Mouse (Mus musculus) kidney, adult 11 months (tissue): ENCODE measurements around the gene Aplp2.
"Not testable (repeated sequence)": the region's sequence is repeated elsewhere in the genome, so short reads cannot be mapped to it uniquely, and the experiment has no call there.

Experiments
- DNase-seq: peaks from one replicate; pipeline ENCODE4 v3.0.0; 2022

Aplp2 gene

DNA sequence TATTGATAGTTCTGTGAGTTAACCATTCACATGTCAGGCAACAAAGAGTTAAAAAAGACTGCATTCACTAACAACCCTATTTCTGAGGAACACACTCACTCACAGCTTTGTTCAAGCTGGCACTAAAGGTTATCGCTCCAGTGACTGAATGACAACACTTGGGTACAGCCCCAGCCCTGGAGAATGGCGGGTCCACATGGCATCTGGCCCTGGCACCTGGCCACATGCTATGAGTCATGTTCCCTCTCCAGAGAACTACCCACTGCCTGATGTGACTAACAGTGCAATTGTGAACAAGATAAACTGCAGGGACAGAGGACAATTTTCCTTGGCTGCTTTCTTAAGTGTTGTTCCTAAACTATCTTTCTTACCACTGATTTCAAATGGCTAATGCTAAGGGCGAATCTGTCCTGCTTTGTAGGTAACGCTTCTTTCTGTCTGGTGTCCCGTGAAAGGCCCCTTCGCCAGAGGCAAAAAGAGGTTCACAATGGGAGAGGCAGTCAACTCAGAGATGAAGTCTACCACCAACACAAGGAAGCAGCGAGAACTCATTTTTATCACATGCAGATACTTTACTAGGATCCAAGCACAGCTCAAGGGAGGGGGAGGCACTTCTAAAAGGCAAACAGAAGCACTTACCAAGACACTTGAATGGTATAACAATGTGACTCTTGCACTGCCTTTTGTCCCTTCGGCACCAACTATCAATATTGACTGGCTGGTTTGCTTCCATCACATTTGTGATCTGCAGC is 35.1 kb downstream of the Aplp2 start:
- peak; percentile 64 for DNase-seq

DNA sequence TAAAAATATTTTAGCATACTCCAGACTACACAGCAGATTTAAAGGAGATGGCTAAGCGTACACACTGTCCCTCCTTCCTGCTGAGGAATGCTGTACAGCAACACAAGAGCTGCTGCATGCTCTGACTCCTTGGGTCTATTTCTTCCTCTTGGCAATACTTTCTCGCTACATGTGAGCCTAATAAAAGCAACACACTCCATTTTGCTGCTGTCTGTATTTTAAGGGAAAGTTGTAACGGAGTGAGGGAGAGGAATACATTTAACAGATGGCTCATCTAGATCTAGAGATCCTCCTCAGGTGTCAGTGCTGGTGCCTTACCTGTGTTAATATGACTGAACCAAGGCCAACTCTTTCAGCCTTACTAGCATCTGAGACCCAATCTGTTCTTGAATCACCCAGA is 35.6 kb downstream of the Aplp2 start:
- no peak for DNase-seq

DNA sequence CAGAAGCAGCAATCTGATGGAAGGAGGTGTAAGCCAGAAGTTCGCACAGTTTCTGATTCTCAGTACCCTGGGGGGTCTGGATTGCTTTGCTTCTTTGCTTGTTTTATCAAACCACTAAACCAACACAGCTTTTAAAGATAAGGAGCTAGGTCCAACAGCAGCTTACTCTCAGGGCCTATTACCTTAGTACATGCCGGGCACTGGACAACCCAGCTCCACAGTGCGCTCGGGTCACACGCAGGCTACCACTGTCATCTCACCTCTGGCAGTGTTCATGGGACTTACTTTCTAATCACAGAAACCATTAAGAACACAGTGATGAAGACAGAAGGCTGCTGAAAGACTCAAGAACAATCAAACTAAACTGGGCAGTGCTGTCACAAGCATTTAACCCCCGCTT is 36.3 kb downstream of the Aplp2 start:
- no peak for DNase-seq

DNA sequence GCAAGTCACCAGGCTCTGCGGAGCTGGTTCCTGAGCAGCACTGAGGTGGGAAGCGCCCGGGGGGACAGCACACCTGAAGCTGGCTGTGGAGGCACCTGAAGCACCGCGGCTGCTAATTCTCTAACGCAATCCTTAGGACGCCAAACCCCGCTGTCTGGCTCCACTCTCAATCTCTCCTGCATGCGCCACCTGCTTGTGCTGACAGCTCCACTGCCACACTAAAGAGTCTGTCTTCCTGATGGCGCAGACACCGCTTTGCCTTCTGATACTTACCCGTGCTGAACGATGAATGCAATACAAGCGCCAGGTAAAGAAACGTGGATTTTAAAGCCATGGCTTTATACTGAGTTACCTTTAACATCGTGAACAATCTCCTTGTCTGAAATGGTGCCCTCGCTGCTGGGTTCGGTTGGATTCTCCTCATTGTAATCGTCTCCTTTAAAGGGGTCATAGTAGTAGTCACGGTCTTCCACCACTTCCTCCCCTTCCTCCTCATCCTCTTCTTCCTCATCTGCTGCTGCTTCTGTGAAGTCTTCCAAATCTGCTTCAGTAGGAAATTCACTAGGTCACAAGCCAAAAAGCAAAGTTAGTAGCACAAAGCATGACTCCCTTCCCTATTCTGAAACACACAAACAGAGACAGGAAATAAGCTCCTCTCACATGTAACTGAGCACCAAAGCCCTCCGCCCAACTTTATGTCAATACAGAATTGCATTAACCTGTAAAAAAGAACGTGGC is 43.1 kb downstream of the Aplp2 start:
- DNase-seq = no peak

DNA sequence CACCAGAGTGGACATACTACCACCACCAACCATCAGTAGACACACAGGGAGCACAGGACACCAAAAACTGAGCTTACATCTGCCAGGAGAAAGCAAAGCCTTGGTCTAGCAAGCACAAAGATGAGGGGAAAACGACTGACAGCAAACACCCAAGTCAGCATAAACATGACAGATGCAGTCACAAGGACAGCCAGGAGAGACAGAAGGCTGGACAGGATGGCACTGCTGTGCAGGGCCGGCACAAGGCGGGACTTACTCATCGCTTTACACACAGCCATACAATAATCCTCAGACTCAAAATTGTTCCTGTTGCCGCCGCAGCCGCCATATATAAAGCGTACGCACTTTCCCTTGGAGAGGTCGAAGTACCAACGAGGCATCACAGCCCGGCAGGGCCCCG is 44.3 kb downstream of the Aplp2 start:
- no peak for DNase-seq

DNA sequence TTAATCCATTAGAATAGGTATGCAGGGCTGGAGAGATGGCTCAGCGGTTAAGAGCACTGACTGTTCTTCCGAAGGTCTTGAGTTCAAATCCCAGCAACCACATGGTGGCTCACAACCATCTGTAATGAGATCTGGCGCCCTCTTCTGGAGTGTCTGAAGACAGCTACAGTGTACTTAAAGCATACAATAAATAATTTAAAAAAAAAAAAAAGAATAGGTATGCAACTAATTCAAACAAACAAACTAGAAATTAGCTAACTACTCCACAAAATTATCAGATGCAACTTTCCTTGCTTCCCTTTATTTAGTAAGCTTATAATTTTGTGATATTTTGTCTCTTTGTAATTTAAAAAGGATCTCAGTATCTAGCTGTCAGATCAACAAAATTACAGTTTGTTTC is 46.1 kb downstream of the Aplp2 start:
- not testable (repeated sequence) for DNase-seq

DNA sequence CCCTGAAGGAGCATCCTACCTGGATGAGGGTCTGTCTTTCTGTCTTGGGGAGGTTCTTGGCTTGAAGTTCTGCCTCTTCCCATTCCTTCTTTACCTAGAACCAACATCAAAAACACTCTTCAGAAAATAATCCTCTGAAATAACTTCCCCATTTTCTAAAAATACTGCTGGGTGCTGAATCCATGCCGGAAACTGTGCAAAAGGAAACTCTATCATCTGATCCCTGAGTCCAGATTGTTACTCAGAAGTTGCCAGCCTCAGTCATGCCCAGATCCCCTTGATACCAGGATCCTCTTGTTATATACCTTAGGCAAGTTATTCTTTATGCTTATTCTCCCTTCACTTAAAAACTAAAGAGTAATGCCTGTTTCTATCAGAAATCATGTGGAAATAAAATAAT is 48.3 kb downstream of the Aplp2 start:
- no peak for DNase-seq

DNA sequence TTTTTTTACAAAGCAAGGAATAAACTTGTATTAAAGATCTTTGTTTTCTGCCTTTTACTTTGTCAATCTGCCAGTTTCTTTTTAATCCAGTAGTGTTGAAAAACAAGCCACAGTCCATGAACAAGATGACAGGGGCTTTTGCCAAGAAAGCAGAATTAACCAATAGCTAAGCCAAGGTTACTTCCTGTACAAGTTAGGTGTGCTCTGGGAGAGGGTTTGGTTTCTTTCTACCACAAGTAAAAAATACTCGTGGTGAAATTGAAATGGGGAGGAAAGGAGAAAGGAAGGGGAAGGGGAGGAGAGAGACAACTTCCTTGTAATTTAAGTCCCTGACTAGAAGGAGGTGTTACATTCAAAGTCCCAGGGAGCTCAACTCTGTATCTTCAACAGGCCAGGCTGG is 48.7 kb downstream of the Aplp2 start:
- DNase-seq = no peak

DNA sequence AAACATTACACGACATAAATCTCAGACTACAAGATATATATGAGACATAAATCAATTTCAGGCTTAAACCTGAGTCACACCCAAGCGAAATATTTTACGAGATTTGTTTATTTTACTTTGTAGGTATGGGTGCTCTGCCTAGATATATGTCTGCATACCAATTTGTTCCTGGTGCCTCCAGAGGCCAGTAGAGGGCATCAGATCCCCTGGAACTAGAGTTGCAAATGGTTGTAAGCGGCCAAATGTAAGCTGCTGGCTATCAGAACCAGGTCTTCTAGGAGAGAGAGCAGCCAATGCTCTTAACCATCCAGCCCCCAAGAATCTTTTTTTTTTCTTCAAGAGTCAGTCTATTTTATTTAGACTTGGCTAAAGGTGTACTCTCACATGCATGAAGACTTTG is 51.7 kb downstream of the Aplp2 start:
- no peak for DNase-seq

DNA sequence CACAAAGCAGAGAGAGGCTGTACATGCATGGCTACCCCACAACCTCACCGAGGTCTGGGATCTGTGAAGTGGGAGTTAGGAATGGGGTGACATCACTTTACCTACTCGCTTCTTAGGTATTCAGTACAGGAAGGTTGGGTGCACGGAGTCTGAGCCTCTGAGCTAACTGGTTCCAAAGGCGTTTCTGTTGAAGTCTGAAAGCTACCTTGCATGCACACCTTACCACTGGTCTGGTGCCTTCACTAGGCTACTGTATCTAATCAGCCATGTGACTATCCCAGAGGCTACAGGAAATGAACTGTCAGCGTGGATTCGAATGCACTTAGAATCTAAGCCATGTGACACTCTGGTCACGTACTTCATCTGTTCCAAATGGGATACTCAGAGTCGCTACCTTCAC is 55.0 kb downstream of the Aplp2 start:
- no peak for DNase-seq

DNA sequence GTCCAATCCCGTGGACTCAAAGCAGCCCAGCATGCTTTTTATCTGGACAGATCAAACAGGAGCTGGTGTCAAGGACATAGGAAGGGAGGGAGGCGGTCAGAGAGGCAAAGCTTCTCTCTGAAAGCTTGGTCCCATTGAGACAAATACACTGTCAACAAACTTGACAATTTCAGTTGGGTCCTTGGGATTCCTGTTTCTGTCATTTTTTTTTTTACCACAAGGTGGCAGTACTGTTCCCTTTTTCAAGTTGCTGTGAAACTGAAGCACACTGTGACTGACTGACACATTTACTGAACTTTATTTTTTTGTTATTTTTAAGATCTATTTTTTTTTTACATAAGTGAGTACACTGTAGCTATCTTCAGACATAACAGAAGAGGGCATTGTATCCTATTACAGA is 60.6 kb downstream of the Aplp2 start:
- DNase-seq = no peak

DNA sequence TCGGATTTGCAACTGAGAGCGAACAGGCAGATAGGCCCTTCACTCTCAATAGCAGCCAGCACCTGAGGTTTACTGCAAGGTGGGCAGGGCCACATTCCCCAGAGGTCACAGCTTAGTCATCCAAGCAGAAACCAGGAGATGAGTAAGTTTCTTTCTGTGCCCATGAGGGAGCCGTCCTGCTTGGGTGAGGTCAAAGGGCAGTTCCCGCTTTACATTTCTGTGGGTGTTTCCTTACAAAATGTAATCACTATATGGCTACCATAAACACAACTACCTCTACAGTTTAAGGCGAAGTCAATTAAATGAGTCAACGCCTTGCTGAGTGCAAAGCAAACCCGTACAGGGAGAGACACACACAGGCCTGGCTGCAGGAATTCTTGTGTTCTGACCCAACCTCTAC is 63.5 kb downstream of the Aplp2 start:
- DNase-seq = no peak

DNA sequence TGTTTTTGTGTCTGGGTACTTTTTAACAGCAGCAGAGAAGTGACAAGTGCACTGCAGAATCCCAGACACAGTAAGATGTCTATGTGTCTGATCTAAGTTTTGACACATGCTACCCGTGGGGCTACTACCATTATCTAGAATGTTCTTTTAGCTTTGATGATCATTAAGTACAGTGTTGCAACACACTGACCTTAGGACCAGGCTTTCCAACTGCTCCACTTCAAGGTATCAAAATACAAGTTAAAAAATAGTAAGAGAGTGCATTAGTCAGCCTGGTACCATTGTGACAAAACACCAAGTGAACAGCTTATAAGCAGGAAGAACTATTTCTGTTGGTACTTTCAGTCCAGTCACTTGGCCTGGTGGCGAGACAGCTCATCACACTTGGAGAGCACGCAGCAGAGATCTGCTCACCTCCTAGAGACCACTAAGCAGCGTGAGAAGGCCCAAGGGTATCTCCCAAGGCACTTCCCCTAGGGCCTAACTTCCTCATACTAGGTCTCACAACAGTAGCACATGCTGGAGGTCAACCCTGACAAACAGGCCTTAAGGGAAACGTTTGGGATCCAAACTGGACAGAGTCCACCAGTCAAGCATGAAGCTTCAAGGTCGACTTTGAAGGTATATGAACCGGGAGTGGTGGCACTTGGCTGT is 66.2 kb downstream of the Aplp2 start:
- DNase-seq = peak; percentile 64

DNA sequence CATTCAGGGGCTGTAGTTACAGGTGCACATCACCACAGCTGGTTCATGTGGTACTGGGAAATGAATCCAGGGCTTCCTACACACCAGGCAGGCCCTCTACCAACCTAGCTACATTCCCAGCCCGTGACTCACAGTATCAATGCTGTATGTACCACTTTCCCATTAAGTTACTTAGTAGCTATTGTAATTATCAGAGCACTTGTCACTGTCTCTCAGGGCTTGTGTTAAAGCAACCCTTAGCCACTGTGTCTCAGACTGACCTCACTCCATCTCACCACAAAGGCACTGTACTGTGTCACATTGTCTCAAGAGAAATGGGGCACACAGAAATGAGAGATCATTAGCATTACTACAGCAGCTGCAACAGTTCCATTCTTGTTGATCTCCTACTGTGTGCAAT is 68.7 kb downstream of the Aplp2 start:
- DNase-seq = no peak

DNA sequence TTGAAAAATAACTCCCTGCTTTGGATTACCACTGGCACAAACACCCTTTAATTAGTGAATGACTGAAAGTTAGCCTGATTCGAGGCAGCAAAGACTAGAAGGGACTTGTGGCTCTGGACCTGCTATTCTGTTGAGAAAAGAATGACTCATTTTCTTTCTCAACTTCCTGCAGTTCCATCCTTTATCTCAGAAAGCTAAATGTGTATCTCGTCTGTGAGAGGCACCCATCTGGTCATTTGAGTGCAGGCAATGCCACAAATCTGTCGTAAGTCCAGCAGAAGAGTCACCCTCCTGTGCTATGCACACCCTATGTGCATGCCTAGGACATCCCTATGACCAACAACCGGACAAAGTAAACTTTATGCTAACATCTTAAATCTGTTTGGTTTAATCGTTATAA is 78.5 kb downstream of the Aplp2 start:
- DNase-seq = no peak

DNA sequence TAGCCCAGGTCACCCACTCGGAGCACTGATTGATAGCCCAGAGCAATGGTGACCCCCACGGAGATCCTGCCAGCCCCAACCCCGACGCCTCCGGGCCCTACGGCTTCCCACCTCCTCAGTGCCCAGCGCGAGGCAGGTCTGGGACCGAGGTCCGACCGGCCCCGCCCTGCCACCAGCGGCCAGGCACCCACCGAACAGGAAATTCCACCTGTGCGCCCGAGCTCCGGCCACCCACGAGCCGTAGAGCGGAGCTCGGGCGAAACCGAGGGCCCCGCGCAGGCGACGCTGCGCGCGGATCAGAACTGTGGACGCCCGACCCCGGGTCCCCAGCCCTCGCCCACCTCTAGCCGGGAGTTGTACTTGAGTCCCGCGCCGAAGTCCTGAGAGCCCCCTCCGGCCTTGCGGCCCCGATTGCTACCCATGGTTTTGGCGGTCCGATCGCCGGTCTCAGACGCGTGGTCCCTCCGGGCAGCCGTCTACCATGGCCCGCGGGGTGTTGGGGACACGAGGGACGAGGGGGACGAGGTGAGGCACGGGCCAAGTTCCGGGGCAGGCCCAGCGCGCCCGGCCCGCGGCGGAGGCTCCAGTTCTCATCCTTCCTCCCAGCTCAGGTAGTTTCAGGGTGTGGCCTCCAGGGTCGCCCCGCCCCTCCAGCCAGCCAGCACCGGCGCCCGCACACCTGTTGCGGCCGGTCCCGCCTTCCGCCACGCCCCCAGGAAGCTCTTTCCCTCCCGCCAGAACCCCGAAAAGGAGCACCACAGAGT is 80.2 kb downstream of the Aplp2 start, which contains the start of gene St14:
Gene St14 (minus strand): TSS at position 649 of the 764 bp plus-strand sequence.
- DNase-seq = peak; percentile 83

DNA sequence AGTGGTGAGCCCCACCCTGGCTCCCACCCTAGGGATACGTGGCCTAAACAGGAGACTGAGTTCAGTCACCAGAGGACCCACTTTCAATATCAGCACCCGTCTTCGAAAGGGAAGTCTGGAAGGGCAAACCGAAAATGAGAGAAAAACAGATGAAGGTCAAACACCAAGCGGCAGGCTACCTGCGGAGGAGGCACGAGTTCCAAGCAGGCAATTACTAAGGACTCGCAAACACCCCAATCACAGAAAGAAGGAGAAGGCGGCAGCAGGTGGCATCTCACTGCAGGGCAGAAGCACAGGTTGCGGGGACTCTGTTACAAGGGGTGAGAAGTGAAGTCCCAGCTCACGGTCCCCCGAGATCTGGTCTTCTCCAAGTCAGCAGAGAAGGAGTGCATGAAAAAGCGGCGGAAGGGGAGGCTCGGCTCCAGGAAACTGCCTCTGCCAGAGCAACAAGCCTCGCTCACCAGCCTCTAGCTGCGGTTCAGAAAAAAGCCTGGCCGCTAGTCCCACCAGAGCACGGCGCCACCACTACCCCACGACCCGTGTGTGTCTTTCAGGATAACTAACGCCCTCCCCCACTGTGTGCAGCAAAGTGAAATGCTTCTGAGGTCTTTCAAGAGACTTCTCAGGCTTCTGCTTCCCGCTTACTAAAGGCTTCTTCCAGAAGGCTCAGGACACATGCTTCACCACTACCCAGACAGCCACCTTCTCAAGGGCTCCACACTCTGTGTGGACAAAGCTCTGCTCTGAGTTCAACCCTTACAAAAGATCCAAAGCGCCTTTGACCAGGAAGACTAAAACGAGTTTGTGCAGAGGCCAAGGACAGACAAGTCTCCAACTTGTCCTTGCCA is 81.0 kb downstream of the Aplp2 start:
- DNase-seq = peak; percentile 26

DNA sequence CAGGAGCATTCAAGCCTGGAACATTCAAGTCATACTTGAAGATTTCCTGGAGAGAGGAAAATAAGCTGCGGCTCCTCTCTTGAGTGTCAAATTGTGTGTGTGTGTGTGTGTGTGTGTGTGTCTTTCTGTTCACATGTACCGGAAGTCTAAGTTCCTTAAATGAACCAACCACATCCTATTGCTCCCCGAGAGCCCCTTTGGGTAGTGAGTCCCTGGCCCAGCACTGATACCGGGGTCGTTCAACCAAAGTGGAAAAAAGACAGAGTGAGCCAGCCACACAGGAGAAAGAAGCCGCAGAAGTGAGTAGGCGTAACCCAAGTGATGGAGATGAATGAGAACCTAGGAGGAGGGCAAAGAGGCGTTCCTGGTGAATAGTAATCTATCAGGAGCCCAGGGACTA is 81.7 kb downstream of the Aplp2 start:
- DNase-seq = no peak

DNA sequence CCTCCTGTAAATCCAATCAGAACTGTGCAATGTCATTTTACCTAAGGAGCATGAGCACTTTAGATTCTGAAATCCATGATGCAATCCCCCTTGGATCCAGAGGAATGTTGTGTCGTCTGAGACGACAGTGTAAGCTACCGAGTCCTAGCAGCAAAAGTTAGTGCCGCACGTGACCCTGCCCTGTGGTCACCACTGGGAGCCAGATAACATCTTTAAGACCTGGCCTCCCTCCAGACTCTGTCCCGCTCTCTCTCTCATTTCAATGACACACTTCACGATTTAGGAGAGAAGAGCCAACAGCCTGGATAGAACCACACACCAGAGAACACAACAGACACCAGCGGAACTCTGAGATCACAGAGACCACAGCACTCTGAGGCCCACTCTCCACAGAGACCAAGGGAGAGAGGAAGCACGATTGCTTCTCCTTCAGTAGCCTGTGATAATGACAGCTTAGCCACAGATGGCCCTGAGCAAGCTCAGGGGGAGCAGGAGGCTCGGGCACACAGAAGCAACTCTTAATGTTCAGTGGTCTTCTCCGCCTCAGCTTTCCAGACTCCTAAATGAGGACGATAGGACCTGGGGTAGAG is 83.6 kb downstream of the Aplp2 start:
- DNase-seq = peak; percentile 51

DNA sequence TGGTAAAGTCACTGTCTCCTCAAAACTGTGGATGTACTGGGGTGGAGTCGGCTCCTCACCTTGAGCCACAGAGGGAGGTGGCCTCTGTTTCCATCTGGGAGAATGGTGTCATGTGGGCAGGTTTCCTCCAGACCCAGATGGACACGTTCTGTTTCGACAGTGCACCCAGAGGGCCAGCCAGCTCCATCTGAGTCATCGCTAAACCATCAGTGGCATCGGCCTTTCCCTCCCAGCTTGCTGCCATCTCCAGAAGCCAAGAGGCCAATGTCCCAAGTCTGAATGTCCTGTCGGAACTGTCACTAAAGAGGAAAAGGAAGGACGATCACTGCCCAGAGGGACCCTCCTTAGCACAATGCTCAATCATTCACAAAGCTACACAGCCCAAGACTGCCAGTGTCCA is 85.5 kb downstream of the Aplp2 start:
- DNase-seq = no peak

DNA sequence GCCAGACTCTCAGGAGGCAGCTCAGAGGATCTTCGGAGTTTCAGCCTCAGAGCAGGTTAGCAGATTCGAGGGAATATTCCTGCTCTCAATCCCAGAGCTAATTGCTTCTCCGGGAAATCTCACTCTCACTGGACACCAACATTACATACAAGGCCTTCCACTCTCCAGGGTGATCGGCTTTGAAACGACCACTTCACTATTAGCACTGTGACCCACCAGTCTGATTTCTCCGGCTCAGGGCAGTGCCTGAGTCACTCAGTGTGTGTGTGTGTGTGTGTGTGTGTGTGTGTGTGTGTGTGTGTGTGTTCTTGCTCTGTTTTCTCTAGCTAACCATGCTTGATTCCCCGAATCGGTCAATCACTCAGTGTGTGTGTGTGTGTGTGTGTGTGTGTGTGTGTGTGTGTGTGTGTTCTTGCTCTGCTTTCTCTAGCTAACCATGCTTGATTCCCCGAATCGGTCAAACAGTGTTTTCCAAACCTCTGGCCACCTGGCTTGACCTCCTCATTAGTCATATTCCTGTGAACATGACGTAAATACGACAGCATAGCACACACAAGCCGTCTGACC is 89.1 kb downstream of the Aplp2 start:
- DNase-seq = no peak

DNA sequence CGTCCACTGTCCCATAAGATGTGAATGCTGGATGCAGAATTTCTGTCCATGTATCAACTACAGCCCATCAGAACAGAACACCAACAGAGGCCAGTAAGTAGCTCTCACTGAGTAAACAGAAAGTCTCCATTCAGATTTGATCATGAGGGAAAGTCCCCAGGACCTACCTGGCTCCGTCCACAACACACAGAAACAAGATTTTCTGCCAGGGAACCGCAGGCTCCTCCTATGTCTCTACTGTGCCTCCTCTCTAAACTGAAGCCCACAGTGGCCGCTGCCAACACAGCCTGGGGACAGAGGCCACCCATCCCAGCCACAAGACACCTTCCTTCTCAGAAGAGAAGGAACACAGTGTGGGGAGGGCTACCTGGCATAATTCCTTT is 91.1 kb downstream of the Aplp2 start:
- DNase-seq = no peak
